Comparison of ENCODE assay signal across 19 mouse cellular contexts in the genomic region with DNA sequence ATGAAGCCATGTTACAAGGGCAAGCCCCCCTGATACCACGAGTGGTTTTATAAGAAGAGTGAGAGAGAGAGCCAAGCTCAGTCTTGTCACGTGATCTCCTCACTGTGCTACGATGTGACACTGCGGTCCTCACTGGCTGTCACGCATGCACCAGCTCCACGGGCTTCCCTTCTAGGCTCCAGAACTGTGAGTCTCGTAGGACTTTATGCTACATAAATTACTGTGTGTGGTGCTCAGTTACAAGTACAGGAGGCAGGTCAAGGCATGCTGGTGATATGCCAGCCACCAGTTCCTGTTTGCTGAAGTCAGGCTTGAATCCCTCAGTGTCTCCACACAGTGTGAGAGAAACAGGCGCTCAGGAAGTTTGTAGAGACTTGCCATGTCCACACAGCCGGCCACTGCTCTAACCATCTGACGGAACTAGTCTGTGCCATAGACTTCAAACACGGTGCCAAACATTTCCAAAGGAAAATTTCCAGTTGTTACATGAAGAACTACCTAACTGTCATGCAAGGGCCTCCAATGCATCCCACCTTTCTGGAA.
DNase-seq lines count a peak whose midpoint lies in the region; ATAC-seq and TF ChIP-seq lines count a peak whose summit lies in the region.
"Had no signal": no experiment of that assay in that cellular context is flagged by ENCODE, and none has a peak within 500 bp of the region (broad histone marks: within the 10 kb centered on the region; RNA-seq: fewer than 3 reads in every experiment).

No protein-coding gene starts in this region.

- H3K4me2 ChIP-seq in heart, embryonic 14.5 days (ENCODE audit: low read length): peak overlapping the region; percentile 30; the same call in 1 of the 2 replicates
- no peak overlapping the region for H3K4me2 ChIP-seq in embryonic facial prominence, embryonic 15.5 days (replicated peaks)
- no peak overlapping the region for H3K4me2 ChIP-seq in stomach, embryonic 16.5 days (ENCODE audit: low read depth, low read length)
- H3K4me2 ChIP-seq: heart, embryonic 12.5 days; limb, embryonic 13.5 days; neural tube, embryonic 12.5 days had no signal

- no peak for TF ChIP-seq POLR2A in cerebellum, adult 2 months (IDR thresholded peaks at IDR 0.05; ENCODE audit: borderline replicate concordance, insufficient read depth, low read length)

- peaks cover 8 to 19% of the 10 kb centered on the region in 2 experiments; a peak in 3 of 4 replicates for H3K4me1 ChIP-seq in heart, embryonic 14.5 days (ENCODE audit: control insufficient read depth in 2 of 2, insufficient read depth in 2 of 2, low read length in 2 of 2)
- H3K4me1 ChIP-seq in cerebellum, adult 2 months (ENCODE audit: control insufficient read depth, insufficient read depth, low read length): peaks cover 29% of the 10 kb centered on the region
- peaks cover 15% of the 10 kb centered on the region for H3K4me1 ChIP-seq in embryonic facial prominence, embryonic 15.5 days
- peaks cover 5% of the 10 kb centered on the region; the same call in 1 of the 2 replicates for H3K4me1 ChIP-seq in stomach, embryonic 16.5 days (ENCODE audit: control insufficient read depth, insufficient read depth, low read length)
- H3K4me1 ChIP-seq: neural tube, embryonic 12.5 days had no signal

- TF ChIP-seq CTCF in cerebellum, adult 2 months (IDR thresholded peaks at IDR 0.05; ENCODE audit: borderline replicate concordance, insufficient read depth, low read depth, low read length): no peak

- H3K27me3 ChIP-seq in heart, embryonic 14.5 days (ENCODE audit: control insufficient read depth, insufficient read depth, low read length): no peaks in the 10 kb centered on the region
- no peaks in the 10 kb centered on the region for H3K27me3 ChIP-seq in cerebellum, adult 2 months (ENCODE audit: control insufficient read depth, insufficient read depth, low read length)
- H3K27me3 ChIP-seq in embryonic facial prominence, embryonic 15.5 days: no peaks in the 10 kb centered on the region
- H3K27me3 ChIP-seq in stomach, embryonic 16.5 days (ENCODE audit: control insufficient read depth, insufficient read depth, low read length): no peaks in the 10 kb centered on the region
- H3K27me3 ChIP-seq: heart, embryonic 12.5 days; limb, embryonic 13.5 days; neural tube, embryonic 12.5 days had no signal

- H3K36me3 ChIP-seq in heart, embryonic 14.5 days (ENCODE audit: control insufficient read depth, insufficient read depth, low read length): no peaks in the 10 kb centered on the region
- no peaks in the 10 kb centered on the region for H3K36me3 ChIP-seq in embryonic facial prominence, embryonic 15.5 days
- H3K36me3 ChIP-seq in stomach, embryonic 16.5 days (ENCODE audit: control insufficient read depth, insufficient read depth, low read length): no peaks in the 10 kb centered on the region
- H3K36me3 ChIP-seq: heart, embryonic 12.5 days; hindbrain, embryonic 10.5 days; limb, embryonic 13.5 days; neural tube, embryonic 12.5 days had no signal

- no peak for DNase-seq in heart, postnatal 4 days
- peak; percentile 53 to 62 for DNase-seq in cerebellum, adult 2 months
- no peak for DNase-seq in spleen, postnatal 36 days (ENCODE audit: low spot score in 2 of 2)
- no peak for DNase-seq in heart, postnatal 10 days
- DNase-seq: forebrain, postnatal 0 days; kidney, adult 2 months; kidney, postnatal 36 days; layer of hippocampus, adult 9-11 months; thymus, adult 2 months had no signal

- WGBS in heart, embryonic 14.5 days: 79% methylated on average over 11 of the region's 11 CpGs
- 21% methylated on average over 11 of the region's 11 CpGs for WGBS in cerebellum, adult 2 months
- 61% methylated on average over 11 of the region's 11 CpGs for WGBS in embryonic facial prominence, embryonic 15.5 days
- 75% methylated on average over 11 of the region's 11 CpGs for WGBS in stomach, embryonic 16.5 days

- intact Hi-C loops in heart, postnatal 10 days (cut with DNase I): no loop called here

- no peak overlapping the region for H3K27ac ChIP-seq in heart, embryonic 14.5 days (replicated peaks in 1 of 2; ENCODE audit: control insufficient read depth in 1 of 2, insufficient read depth in 1 of 2, low read depth in 2 of 2, low read length in 2 of 2)
- H3K27ac ChIP-seq in cerebellum, adult 2 months (ENCODE audit: insufficient read depth, low read length): peak overlapping the region; percentile 40
- H3K27ac ChIP-seq in embryonic facial prominence, embryonic 15.5 days (replicated peaks): 0 out of 2 replicates have a peak overlapping the region, but pooled peaks have one; percentile 17
- H3K27ac ChIP-seq in stomach, embryonic 16.5 days (ENCODE audit: low read length): peak overlapping the region; percentile 74
- H3K27ac ChIP-seq: hindbrain, embryonic 10.5 days; limb, embryonic 13.5 days; liver, embryonic 14.5 days; neural tube, embryonic 12.5 days had no signal

- H3K9me3 ChIP-seq in heart, embryonic 14.5 days (ENCODE audit: control insufficient read depth, low read length): no peaks in the 10 kb centered on the region
- H3K9me3 ChIP-seq in embryonic facial prominence, embryonic 15.5 days (replicated peaks): no peaks in the 10 kb centered on the region
- no peaks in the 10 kb centered on the region for H3K9me3 ChIP-seq in stomach, embryonic 16.5 days (replicated peaks; ENCODE audit: control insufficient read depth, low read length)
- H3K9me3 ChIP-seq: heart, embryonic 12.5 days; hindbrain, embryonic 10.5 days; limb, embryonic 13.5 days; neural tube, embryonic 12.5 days had no signal

- no peak overlapping the region for H3K9ac ChIP-seq in heart, embryonic 14.5 days (ENCODE audit: low read length)
- H3K9ac ChIP-seq in embryonic facial prominence, embryonic 15.5 days: no peak overlapping the region
- H3K9ac ChIP-seq in stomach, embryonic 16.5 days (ENCODE audit: low read length): no peak overlapping the region
- H3K9ac ChIP-seq: forebrain, postnatal 0 days; heart, embryonic 12.5 days; limb, embryonic 13.5 days; liver, embryonic 14.5 days; neural tube, embryonic 12.5 days had no signal

- ATAC-seq in heart, embryonic 14.5 days (ENCODE audit: insufficient number of reproducible peaks, insufficient read depth, low FRiP score, low read depth): no peak
- ATAC-seq in embryonic facial prominence, embryonic 15.5 days (ENCODE audit: insufficient number of reproducible peaks, low FRiP score, low TSS enrichment, low read depth): no peak
- no peak for ATAC-seq in stomach, embryonic 16.5 days (ENCODE audit: insufficient read depth, low FRiP score)
- ATAC-seq: activated CD4-positive, CD25-positive, alpha-beta regulatory T cell, adult 4 months; forebrain, postnatal 0 days; Patski had no signal

- no peak overlapping the region for H3K4me3 ChIP-seq in heart, embryonic 14.5 days (ENCODE audit: control insufficient read depth in 1 of 2, insufficient read depth in 1 of 2, low read depth in 1 of 2, low read length in 2 of 2)
- no peak overlapping the region for H3K4me3 ChIP-seq in cerebellum, adult 2 months (replicated peaks; ENCODE audit: insufficient read depth, low read depth, low read length)
- no peak overlapping the region for H3K4me3 ChIP-seq in embryonic facial prominence, embryonic 15.5 days (replicated peaks)
- H3K4me3 ChIP-seq in stomach, embryonic 16.5 days (replicated peaks; ENCODE audit: low read length): no peak overlapping the region
- H3K4me3 ChIP-seq: heart, embryonic 12.5 days; hindbrain, embryonic 10.5 days; limb, embryonic 13.5 days; neural tube, embryonic 12.5 days had no signal

Comparison
In these comparisons a context has a peak if more than half of its experiments do, and no peak if none do; other contexts are left out.
1. H3K27ac ChIP-seq: peak in cerebellum, adult 2 months (single experiment), embryonic facial prominence, embryonic 15.5 days (single experiment) and stomach, embryonic 16.5 days (single experiment); none in heart, embryonic 14.5 days (0 of 2).
2. DNase-seq: peak in cerebellum, adult 2 months (2 of 2); none in heart, postnatal 4 days (single experiment), spleen, postnatal 36 days (0 of 2) and heart, postnatal 10 days (0 of 2).